Mouse (Mus musculus) MEL (cell line): ENCODE data around the gene Clip3.

Experiments
- JUND ChIP-seq: IDR thresholded peaks from 2 replicates; pipeline ENCODE4 v1.6.1; 2011; ENCODE audit warnings: low read depth, mild to moderate bottlenecking, improper control_type of control experiment, low read length
- USF1 ChIP-seq: IDR thresholded peaks from 2 replicates; pipeline ENCODE4 v1.6.1; 2014; ENCODE audit warnings: low read depth, mild to moderate bottlenecking, inconsistent platforms, low read length, improper control_type of control experiment, moderate library complexity

DNA sequence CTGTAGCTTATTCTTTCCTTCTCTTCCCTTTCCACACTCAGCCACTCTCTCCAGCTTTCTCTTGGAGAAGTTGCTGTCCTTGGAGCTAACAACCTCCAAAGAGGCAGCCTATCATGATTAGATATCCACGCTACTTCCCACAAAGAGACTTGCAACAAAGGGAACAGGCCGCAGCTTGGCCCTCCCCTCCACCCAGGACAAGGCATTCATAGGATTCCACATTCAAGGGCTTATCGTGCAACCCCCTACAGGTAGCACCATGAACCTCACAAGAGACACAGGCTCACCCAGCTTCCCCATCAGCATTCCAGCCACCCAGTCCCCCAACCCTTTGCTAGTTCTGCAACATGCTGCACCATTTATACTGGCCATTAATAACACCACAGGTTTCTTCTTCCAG lies 24.7 kb upstream of the Clip3 start:
- TF ChIP-seq JUND (no peak), USF1 (no peak)
